Mouse (Mus musculus) thymus, postnatal 4 days (tissue): Measurements from ENCODE around the gene Polg2.
"Not testable (repeated sequence)": the region's sequence is repeated elsewhere in the genome, so short reads cannot be mapped to it uniquely, and the experiment has no call there.

Source experiments
- DNase-seq: peaks from one replicate; pipeline ENCODE4 v3.0.0; 2021

The Polg2 gene

DNA sequence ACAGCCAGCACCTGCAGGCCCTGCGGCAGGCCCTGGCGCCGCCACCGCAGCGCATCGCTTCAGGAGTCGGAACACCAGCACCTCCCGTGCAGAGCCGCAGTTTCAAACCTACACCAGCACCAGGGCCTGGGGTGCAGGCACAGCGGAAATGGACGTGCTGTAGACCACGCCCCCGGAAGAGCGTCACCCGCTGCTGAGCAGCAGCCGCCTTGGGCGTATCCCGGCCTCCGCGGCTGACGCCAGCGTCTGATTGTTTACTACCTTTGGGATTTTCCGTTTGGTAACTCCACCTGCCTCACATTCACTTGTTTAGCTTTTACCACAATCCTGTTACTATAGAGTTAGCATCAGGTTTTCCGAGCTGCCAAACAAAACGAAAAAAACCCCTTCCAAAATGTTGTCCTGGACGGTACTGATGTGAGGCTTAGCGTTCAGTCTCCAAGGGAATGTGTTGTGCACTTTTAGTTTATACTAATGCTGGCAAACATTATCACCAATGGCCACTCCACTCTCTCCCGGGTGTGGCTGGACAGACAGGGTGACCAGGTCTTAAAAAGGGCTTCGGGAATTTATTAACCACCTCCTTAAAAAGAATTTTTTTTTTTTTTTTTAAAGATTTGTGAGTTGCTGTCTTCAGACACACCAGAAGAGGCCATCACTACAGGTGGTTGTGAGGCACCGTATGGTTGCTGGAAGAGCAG lies at the start of gene Polg2:
Gene Polg2 (minus strand): TSS at position 150 of the 701 bp plus-strand sequence.
- peak; percentile 94 for DNase-seq

GRCm38 (mm10) chr11:106828079-106828478 lies 48.7 kb upstream of the Polg2 start:
- DNase-seq, result no peak

GRCm38 (mm10) chr11:106824403-106824802 lies 45.1 kb upstream of the Polg2 start:
- no peak for DNase-seq

- DNase-seq, result no peak
Observed at GRCm38 (mm10) chr11:106823741-106824140, 44.4 kb upstream of the Polg2 start.

- DNase-seq, result no peak
Observed at GRCm38 (mm10) chr11:106822911-106823310, 43.6 kb upstream of the Polg2 start.

GRCm38 (mm10) chr11:106822491-106822890 lies 43.2 kb upstream of the Polg2 start:
- no peak for DNase-seq

- DNase-seq, result no peak
Observed at GRCm38 (mm10) chr11:106821397-106821796, 42.1 kb upstream of the Polg2 start.

DNA sequence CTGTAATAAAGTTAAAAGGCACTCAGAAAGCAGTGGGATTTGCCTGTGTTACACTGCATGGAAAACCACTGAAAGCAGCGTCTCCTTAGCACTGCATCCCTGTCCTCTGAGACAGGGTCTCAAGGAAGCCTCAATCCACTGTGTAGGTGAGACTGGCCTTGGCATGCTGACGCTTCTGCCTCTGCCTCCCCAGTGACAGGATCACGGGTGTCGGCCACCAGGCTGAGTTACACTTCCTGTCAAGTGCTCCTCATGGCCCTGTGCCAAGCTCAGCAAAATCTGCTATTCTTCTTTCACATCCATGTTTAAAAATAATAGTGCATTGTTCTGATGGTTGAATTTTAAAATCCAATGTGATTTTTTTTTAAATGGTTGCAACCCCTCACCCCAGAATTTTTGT lies 41.6 kb upstream of the Polg2 start:
- DNase-seq, result peak; percentile 25

DNA sequence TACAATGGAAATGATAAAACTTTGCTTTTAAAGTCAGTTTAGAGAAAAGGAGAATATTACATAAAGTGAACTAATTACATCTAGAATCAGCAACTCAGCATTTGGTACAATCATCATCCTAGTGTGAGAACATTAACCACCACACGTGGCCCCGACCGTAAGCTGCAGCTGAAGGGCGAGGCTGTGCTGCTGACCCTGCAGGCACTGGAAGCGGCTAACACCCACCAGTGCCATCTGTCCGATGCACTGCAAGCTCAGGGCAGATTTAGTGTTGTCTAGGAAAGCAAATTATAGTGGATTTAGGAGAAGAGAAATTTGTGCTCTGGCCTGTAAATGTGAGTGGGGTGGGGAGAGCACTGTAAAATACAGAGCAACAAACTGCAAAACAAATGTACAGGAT lies 40.9 kb upstream of the Polg2 start:
- DNase-seq, result no peak

GRCm38 (mm10) chr11:106819595-106819994 lies 40.3 kb upstream of the Polg2 start:
- no peak for DNase-seq

- no peak for DNase-seq
Observed at GRCm38 (mm10) chr11:106818341-106818740, 39.0 kb upstream of the Polg2 start.

GRCm38 (mm10) chr11:106817808-106818207 lies 38.5 kb upstream of the Polg2 start:
- no peak for DNase-seq

DNA sequence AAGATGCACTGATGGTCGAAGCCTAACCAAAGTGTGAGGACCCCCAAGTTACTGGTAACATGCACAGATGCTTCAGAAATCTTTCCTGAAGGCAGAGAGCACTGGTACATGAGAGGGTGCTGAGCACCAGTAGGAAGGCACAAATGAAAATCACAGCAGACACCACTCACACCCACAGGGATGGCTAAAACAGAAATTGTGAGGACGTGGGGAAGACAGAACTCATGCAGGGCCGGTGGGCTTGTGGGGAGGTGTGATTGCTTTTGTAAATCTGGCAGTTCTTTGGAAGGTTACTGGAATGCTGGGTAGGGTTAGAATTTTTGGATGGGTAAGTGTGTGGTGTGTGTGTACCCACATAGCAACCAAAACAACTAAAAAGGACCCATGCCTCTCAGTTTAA lies 37.8 kb upstream of the Polg2 start:
- DNase-seq, result no peak

- no peak for DNase-seq
Observed at GRCm38 (mm10) chr11:106816316-106816715, 37.0 kb upstream of the Polg2 start.

DNA sequence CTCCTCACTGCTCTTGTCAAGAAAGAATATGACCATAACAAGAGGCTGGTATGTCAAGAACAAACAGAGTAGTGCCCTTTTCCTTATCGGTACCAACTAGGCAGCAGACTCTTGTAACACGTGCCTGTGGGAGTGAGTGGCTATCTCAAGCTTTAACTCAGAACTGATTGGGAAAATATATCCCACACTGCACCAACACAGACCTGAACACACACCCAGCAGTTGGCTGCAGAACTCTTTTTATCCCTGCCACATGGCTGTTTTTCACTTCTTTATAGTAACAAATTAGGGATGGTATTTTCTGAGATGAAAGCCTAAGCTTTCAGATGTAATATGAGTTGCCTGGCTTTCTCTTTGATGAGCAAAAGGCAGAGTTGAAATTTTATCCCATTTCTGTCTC lies 36.4 kb upstream of the Polg2 start:
- DNase-seq, result no peak

GRCm38 (mm10) chr11:106815331-106815730 lies 36.0 kb upstream of the Polg2 start:
- DNase-seq, result no peak

DNA sequence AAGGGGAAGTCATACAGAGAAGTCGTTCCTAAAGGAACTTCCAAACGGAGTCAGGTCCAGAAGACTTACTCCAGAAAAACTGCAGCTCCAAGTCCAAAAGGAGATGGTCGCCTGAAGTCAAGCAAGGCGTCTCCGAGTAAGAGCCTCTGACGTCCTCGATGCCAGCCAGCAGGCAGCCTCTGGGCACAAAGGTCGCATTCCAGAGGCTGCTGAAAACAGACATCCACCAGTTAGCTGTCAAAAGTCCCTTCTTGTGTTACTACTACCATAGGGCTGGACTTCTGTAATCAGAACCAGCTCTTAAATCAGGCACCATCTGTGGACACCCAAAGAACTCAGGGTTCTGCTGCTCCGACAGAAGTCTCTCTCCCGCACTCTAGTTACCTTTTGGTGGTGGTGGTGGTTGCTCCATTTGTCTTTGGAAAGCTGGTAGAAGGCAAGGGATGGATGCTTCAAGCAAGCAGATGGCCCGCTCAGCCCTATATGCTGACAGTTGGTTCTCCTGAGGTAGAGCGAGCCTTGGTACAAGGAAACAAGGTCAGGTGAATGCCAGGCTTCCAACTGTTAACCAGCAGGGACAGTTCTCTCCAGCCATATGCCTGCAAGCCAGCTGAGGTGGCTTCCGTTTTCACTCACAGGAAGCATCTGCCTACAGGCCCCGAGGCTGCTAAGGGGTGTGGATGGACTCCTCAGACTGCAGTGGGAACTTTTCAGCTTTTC lies 35.4 kb upstream of the Polg2 start:
- DNase-seq, result no peak

- DNase-seq, result no peak
Observed at GRCm38 (mm10) chr11:106812410-106813136, 33.2 kb upstream of the Polg2 start.

DNA sequence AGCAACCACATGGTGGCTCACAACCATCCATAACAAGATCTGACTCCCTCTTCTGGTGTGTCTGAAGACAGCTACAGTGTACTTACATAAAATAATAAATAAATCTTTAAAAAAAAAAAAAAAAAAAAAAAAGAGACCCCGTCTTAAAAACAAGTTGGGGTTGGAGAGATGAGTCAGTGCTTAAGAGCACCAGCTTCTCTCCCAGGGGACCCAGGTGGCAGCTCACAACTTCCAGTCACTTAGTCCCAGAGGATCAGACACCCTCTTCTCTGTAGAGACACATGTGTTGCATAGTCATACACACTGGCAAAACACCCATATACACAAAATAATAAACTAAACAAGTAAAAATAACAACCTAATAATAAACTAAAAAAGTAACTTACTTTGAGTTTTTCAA lies 28.1 kb upstream of the Polg2 start:
- DNase-seq, result not testable (repeated sequence)

- no peak for DNase-seq
Observed at GRCm38 (mm10) chr11:106802069-106802627, 22.8 kb upstream of the Polg2 start.

- no peak for DNase-seq
Observed at GRCm38 (mm10) chr11:106795679-106796078, 16.3 kb upstream of the Polg2 start.

GRCm38 (mm10) chr11:106793846-106794245 lies 14.5 kb upstream of the Polg2 start:
- peak; percentile 35 for DNase-seq

DNA sequence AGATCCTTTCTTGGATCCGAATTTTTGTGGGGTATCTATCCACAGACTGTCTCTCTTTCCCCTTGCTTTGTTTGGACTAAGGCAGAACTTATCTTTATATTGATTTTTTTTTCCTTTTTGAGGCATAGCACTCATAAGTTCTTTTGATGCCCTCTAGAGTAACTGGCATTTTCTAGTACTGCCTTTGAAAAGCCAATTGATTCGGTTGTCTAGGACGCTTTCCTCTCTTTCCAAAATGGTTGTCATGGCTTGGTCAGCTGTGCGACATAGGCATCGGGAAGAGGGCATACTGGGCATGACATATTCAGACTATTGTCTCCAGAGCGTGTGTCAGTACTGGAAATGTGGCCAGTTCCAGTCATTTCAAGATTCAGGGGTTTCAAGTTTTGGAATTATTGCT lies 10.3 kb upstream of the Polg2 start:
- DNase-seq, result no peak
